Mouse (Mus musculus) heart, adult 2 months (tissue): ENCODE measurements around the gene Mdga2. TPM values are rescaled to one million over a fixed set of nuclear protein-coding genes. Genes with fewer than 3 reads are reported as not detected.

Experiments
- DNase-seq, 2 experiments: peaks; one replicate each; pipeline ENCODE4 v3.0.0; 2021
- H3K27ac ChIP-seq: fragments of 200-600 bp; 2 replicates; pipeline ENCODE4 v1.8.1; 2022
- H3K27me3 ChIP-seq: fragments of 200-500 bp; 2 replicates; pipeline ENCODE4 v1.6.1; 2012; ENCODE audit warnings: mild to moderate bottlenecking, low read length, inconsistent platforms, mixed read lengths; ENCODE audit not compliant: control insufficient read depth, insufficient read depth
- H3K36me3 ChIP-seq: fragments of 200-500 bp; 2 replicates; pipeline ENCODE4 v1.6.1; 2012; ENCODE audit warnings: low read length, inconsistent platforms; ENCODE audit not compliant: control insufficient read depth, insufficient read depth
- H3K4me1 ChIP-seq: fragments of 200-500 bp; 2 replicates; pipeline ENCODE4 v1.6.1; 2011; ENCODE audit warnings: low read length; ENCODE audit not compliant: control insufficient read depth, insufficient read depth
- H3K4me3 ChIP-seq: fragments of 200-600 bp; 2 replicates; pipeline ENCODE4 v1.8.1; 2022
- H3K79me2 ChIP-seq: fragments of 200-500 bp; replicated peaks from 2 replicates; pipeline ENCODE4 v1.6.1; 2012; ENCODE audit warnings: mild to moderate bottlenecking, inconsistent platforms, low read length, moderate library complexity, mixed read lengths; ENCODE audit not compliant: control insufficient read depth, insufficient read depth
- H3K9ac ChIP-seq: fragments of 200-500 bp; 2 replicates; pipeline ENCODE4 v1.6.1; 2012; ENCODE audit warnings: low read depth, mild to moderate bottlenecking, control low read depth, inconsistent platforms, low read length, mixed read lengths
- CTCF ChIP-seq: fragments of 200-600 bp; IDR thresholded peaks from 2 replicates; pipeline ENCODE4 v1.8.1; 2022; ENCODE audit warnings: antibody characterized with exemption, mild to moderate bottlenecking, moderate library complexity
- EP300 ChIP-seq: fragments of 200-500 bp; IDR thresholded peaks from 2 replicates; pipeline ENCODE4 v1.6.1; 2011; ENCODE audit warnings: low read depth, low read length, control low read depth; ENCODE audit not compliant: insufficient read depth
- POLR2A ChIP-seq: fragments of 200-500 bp; IDR thresholded peaks from 2 replicates; pipeline ENCODE4 v1.6.1; 2011; ENCODE audit warnings: mild to moderate bottlenecking, low read depth, low read length, control low read depth; ENCODE audit not compliant: insufficient read depth
- WGBS: fragments of 180-500 bp; shearing (Covaris S2); methylation state at CpG from one replicate; pipeline ENCODE4 v1.1.7; 2018; 5-methylcytosine and 5-hydroxymethylcytosine counted together
- intact Hi-C: fragments of 180-260 bp; cut with DNase I; formaldehyde crosslinking; loops from one replicate; pipeline ENCODE4 v1.15.1; 2025
- polyA plus RNA-seq: library from polyadenylated mRNA; depleted of rRNA; stranded (reverse); fragments of >200 nt; gene quantifications from 2 replicates; pipeline ENCODE4 v1.2.3, GENCODE M21; 2012
- total RNA-seq, 2 experiments: library from RNA; stranded (reverse); gene quantifications; 2 replicates each; pipeline ENCODE4 v1.2.3; 2021

Mdga2 gene
- total and polyA plus RNA-seq, 3 experiments: 0.37 to 0.52 (median 0.52) TPM

DNA sequence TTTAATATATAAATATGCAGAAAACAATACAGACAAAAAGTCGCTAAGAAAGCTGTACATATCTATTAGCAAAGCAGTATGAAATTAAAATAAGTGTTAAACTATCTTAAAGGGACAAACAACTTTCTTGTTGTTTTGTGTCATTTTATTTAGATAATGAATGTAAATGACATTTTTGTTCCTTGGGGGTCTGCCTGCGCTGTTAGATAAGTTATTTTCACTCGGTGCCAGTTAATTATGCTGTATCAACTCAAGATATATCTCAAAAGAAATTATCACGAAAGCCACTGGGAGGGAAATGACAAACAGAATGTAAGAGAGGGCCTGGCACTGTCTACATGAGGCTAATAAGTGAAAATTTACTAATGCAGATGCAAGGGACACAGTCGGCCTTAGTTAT lies 306.6 kb downstream of the Mdga2 start:
- TF ChIP-seq EP300: no peak
- no peak for TF ChIP-seq CTCF
- TF ChIP-seq POLR2A: no peak
- H3K79me2 ChIP-seq: no peaks in the 10 kb centered on the region
- DNase-seq: no peak
- 72% methylated on average over 5 of the region's 5 CpGs for WGBS
- H3K4me3 ChIP-seq: no peak overlapping the region
- no peaks in the 10 kb centered on the region for H3K27me3 ChIP-seq
- H3K36me3 ChIP-seq: no peaks in the 10 kb centered on the region
- no peak overlapping the region for H3K9ac ChIP-seq
- no peak overlapping the region for H3K27ac ChIP-seq
- intact Hi-C loops: no loop called here
- H3K4me1 ChIP-seq: no peaks in the 10 kb centered on the region

DNA sequence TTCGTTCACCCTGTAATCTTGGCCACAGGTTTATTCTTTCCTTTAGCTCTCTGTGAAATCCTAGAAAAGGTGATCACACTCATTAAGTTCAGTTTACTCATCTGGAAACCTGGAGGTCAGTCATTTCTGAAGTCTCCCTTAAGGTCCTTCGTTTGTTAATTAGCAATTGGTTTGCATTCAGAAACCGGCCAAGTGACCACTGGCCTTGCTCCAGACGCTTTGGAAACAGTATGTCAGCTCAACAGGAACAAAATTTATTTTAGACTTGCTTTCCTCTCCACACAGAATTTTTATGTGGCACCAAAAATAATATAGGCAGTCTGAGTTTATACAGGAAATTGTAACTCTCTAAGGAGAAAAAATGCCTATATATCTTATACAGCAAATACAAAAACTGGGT lies 323.0 kb downstream of the Mdga2 start:
- no peaks in the 10 kb centered on the region for H3K79me2 ChIP-seq
- TF ChIP-seq POLR2A (no peak), CTCF (no peak), EP300 (no peak)
- H3K4me1 ChIP-seq: no peaks in the 10 kb centered on the region
- no peak overlapping the region for H3K9ac ChIP-seq
- no peak overlapping the region for H3K4me3 ChIP-seq
- intact Hi-C loops: no loop called here
- H3K27me3 ChIP-seq: no peaks in the 10 kb centered on the region
- H3K27ac ChIP-seq: no peak overlapping the region
- no peak for DNase-seq
- WGBS: 74% methylated on average over 4 of the region's 4 CpGs
- H3K36me3 ChIP-seq: no peaks in the 10 kb centered on the region

- WGBS: 91% methylated on average over 3 of the region's 3 CpGs
- no peaks in the 10 kb centered on the region for H3K36me3 ChIP-seq
- no peak overlapping the region for H3K27ac ChIP-seq
- intact Hi-C loops: no loop called here
- TF ChIP-seq EP300 (no peak), POLR2A (no peak), CTCF (no peak)
- H3K9ac ChIP-seq: no peak overlapping the region
- no peaks in the 10 kb centered on the region for H3K79me2 ChIP-seq
- no peak for DNase-seq
- no peaks in the 10 kb centered on the region for H3K4me1 ChIP-seq
- H3K27me3 ChIP-seq: no peaks in the 10 kb centered on the region
- no peak overlapping the region for H3K4me3 ChIP-seq
Measured at GRCm38 (mm10) chr12:66896790-66897189, 325.6 kb downstream of the Mdga2 start.

GRCm38 (mm10) chr12:66890296-66890695 lies 332.1 kb downstream of the Mdga2 start:
- 63% methylated on average over 3 of the region's 3 CpGs for WGBS
- H3K4me3 ChIP-seq: no peak overlapping the region
- intact Hi-C loops: no loop called here
- H3K27me3 ChIP-seq: no peaks in the 10 kb centered on the region
- no peak overlapping the region for H3K27ac ChIP-seq
- no peaks in the 10 kb centered on the region for H3K79me2 ChIP-seq
- TF ChIP-seq POLR2A: no peak
- no peak for TF ChIP-seq CTCF
- no peak for TF ChIP-seq EP300
- H3K4me1 ChIP-seq: no peaks in the 10 kb centered on the region
- no peaks in the 10 kb centered on the region for H3K36me3 ChIP-seq
- H3K9ac ChIP-seq: no peak overlapping the region
- DNase-seq: no peak

- Histone ChIP-seq H3K27me3 (no peaks in the 10 kb centered on the region), H3K27ac (no peak overlapping the region), H3K4me3 (no peak overlapping the region), H3K36me3 (no peaks in the 10 kb centered on the region), H3K9ac (no peak overlapping the region), H3K79me2 (no peaks in the 10 kb centered on the region), H3K4me1 (no peaks in the 10 kb centered on the region)
- no peak for DNase-seq
- 72% methylated on average over 3 of the region's 3 CpGs for WGBS
- TF ChIP-seq POLR2A: no peak
- no peak for TF ChIP-seq EP300
- TF ChIP-seq CTCF: no peak
- intact Hi-C loops: no loop called here
Measured at GRCm38 (mm10) chr12:66889276-66889675, 333.1 kb downstream of the Mdga2 start.

- intact Hi-C loops: no loop called here
- no peaks in the 10 kb centered on the region for H3K27me3 ChIP-seq
- H3K27ac ChIP-seq: no peak overlapping the region
- TF ChIP-seq EP300 (no peak), CTCF (no peak), POLR2A (no peak)
- H3K79me2 ChIP-seq: no peaks in the 10 kb centered on the region
- DNase-seq: no peak
- H3K36me3 ChIP-seq: no peaks in the 10 kb centered on the region
- H3K4me3 ChIP-seq: no peak overlapping the region
- no peak overlapping the region for H3K9ac ChIP-seq
- 68% methylated on average over 1 of the region's 1 CpGs for WGBS
- no peaks in the 10 kb centered on the region for H3K4me1 ChIP-seq
Measured at GRCm38 (mm10) chr12:66888636-66889035, 333.7 kb downstream of the Mdga2 start.
